Mouse (Mus musculus): ENCODE results near the gene Gm2956. TPM values are rescaled to one million over a fixed set of nuclear protein-coding genes. Genes with fewer than 3 reads are reported as not detected.
"Not testable (repeated sequence)": the region's sequence is repeated elsewhere in the genome, so short reads cannot be mapped to it uniquely, and the experiment has no call there.

The Gm2956 gene
- 0.12 TPM in 1 of 2 replicates, not detected in the other for polyA plus RNA-seq (2012; rRNA removed)

DNA sequence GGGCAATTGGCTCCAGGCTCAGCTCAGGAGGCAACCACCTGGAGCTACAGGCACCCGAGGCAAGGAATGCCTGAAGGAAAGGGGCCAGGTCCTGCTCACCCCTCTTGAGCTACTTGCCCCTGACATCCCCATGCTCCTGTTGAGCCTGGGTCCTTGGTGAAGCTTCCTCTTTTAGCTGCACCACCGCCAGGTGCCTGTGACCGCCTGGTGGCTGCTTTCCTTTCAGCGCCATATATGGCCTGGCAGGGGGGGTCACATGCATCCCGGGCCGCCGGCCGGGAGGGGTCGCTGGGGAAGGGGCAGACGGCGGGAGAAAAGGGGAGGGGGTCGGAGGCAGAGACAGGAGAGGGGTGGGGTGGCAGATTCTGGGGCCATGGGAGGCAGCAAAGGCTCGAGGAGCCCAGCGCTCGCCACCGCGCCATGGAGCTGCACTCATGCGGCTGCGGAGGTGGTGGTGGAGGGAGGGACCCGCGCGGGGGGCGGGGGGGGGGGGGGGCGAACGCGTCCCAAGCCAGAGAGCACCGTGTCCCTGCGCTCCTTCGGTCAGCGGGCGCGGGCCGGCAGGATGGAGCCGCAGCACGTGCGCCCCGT is at the start of gene Gm2956:
Gene Gm2956 (plus strand): TSS at position 541 of the 591 bp plus-strand sequence.
- not testable (repeated sequence) for DNase-seq (ENCODE audit: low spot score)

DNA sequence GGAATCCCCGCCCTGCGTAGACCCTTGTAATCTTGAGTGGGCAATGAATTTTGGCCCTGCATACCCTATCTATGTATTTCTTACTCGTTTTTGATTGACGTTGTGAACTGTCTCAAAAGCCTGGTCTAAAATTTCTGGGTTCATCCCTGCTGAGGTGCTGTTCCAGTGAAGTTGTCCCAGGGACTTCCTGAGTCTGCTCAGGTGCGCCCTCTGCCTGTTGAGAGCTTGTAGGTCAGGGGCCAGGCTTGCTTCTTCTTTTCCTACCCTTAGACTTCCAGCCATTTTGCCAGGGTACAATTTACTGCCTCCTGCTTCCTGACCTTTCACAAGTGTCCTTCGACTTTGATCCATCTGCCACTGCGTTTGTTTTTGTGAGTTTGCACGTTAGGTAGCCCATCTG is 979 bp downstream of the Gm2956 start:
- not testable (repeated sequence) for DNase-seq (ENCODE audit: low spot score)

DNA sequence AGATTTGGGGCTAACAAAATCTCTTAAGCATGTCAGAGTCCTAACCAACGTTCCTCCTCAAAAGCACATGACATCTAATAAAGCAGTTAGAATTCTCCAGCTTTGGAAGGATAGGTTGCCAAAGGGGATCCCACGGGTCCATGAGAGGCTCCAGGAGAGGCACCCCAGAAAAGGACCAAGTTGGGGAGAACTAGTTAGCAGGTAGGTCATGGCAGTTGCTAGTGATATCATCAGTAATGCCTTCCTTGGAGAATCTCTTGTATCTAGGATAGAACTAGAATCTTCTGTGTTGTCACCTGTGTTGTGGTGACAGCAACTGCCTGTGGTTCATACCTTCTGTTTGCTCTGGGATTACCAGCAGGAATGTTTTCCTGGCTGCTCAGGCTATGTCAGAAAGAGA is 62.4 kb downstream of the Gm2956 start, which contains the start of gene Gm10413:
Gene Gm10413 (plus strand): TSS at position 301 of the 400 bp plus-strand sequence.
- DNase-seq (ENCODE audit: low spot score), result not testable (repeated sequence)

Other genes with a start within 250 kb of the Gm2956 start
- gene Gm10340, start 198.6 kb upstream of the Gm2956 start, polyA plus RNA-seq (2012; rRNA removed), result 0.04 TPM in 1 of 2 replicates, not detected in the other
- gene Gm5795, start 144.4 kb upstream of the Gm2956 start, polyA plus RNA-seq (2012; rRNA removed), result not detected in 2 replicates
- gene D830030K20Rik, start 124.1 kb upstream of the Gm2956 start, polyA plus RNA-seq (2012; rRNA removed), result 4.7 and 5.9 TPM in 2 replicates
- not detected in 2 replicates for gene Gm10413, start 62.5 kb downstream of the Gm2956 start, polyA plus RNA-seq (2012; rRNA removed)
- 0.30 and 0.41 TPM in 2 replicates for gene Gm10409, start 80.0 kb downstream of the Gm2956 start, polyA plus RNA-seq (2012; rRNA removed)
- gene Gm3005, start 95.5 kb downstream of the Gm2956 start, polyA plus RNA-seq (2012; rRNA removed), result 0.06 and 0.10 TPM in 2 replicates
- gene Gm10408, start 116.8 kb downstream of the Gm2956 start, polyA plus RNA-seq (2012; rRNA removed), result not detected in 2 replicates